Mouse (Mus musculus): Measurements from ENCODE around the gene Fam50b. TPM values are rescaled to one million over a fixed set of nuclear protein-coding genes. Genes with fewer than 3 reads are reported as not detected.

Gene Fam50b
- total RNA-seq, 2 experiments from 2014 or later = not detected

DNA sequence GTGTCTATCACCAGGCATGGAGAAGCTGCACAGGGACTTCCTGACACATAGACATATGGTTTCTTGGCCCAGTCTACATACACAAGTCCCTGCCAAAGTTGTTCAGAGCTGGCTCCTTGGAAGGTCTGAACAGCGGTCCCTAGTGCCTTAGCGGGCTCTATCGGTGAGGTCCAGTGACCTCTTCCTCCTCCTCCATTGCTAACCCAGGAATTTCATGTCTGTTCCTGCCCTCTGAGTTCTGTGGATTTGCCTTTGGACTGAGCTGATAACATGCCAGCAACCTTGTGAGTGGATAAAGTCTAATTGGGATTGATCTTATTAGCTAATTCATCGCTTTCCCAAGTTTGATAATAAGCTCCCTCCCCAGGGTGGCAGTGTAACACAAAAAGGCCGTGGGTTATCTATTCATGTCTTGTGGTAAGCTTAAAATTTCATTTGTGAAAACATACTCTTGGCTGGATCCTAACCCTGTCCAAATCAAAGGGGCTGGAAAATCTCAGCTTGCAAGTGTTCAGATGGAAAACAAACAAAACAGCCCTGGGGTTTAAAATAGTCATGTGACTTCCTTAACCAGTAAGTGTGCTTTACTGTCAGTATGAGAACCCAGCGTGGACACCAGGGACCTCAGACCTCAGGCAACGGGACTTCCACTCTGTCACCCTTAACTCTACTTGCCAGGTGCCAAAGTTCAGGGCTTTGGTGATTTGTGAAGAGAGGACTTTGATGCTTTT is 3.5 kb downstream of the Fam50b start:
- ATAC-seq (replicated peaks; ENCODE audit: low FRiP score, poor library complexity, severe bottlenecking) = no peak

DNA sequence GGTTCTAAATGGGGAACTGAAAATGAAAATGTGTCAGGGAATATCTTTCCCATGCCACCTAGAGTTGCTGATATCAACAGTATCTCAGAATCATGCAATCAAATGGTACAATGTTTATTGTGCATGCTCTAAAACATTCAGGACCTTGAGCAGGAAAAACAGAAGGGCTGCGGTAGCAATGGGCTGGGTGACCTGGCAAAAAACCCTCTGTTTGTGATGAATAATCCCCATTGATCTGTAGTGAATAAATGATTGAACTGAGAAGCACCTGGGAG is 4.0 kb downstream of the Fam50b start:
- no peak for ATAC-seq (replicated peaks; ENCODE audit: low FRiP score, poor library complexity, severe bottlenecking)

DNA sequence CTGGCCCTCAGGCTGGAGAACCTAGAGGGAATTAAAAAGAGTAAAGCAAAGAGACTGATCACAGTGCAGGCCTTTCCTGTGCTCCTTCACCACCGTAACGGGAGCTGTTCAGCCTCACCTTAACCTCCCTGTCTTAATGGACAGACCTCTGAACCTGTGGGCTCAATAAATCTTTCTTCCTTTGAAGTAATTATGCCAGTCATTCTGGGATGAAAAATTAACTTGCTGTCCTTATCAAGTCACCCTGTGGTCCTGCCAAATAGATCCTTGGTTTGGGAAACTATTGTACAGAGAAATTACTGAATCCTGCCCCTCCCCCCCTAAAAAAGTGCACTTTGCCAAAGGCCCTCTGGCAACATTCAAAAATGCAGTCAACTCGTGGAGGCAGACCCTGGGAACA is 4.4 kb downstream of the Fam50b start:
- ATAC-seq (replicated peaks; ENCODE audit: low FRiP score, poor library complexity, severe bottlenecking) = no peak

DNA sequence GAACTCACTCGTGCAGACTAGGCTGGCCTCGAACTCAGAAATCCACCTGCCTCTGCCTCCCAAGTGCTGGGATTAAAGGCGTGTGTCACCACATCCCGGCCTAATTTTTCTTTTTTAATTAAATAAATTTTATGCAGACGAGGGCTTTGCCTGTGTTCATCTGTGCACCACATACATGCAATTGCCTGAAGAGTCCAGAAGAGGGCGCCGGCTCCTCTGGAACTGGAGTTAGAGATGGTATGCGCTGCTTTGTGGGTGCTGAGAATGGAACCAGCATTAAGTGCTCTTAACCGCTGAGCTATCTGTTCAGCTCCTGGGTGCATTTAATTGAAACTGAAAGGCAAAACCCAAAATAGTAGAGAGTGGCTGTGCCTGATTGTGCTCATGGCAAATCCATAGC is 6.6 kb downstream of the Fam50b start:
- no peak; the same call in 1 of the 2 replicates for ATAC-seq (replicated peaks; ENCODE audit: low FRiP score, poor library complexity, severe bottlenecking)

DNA sequence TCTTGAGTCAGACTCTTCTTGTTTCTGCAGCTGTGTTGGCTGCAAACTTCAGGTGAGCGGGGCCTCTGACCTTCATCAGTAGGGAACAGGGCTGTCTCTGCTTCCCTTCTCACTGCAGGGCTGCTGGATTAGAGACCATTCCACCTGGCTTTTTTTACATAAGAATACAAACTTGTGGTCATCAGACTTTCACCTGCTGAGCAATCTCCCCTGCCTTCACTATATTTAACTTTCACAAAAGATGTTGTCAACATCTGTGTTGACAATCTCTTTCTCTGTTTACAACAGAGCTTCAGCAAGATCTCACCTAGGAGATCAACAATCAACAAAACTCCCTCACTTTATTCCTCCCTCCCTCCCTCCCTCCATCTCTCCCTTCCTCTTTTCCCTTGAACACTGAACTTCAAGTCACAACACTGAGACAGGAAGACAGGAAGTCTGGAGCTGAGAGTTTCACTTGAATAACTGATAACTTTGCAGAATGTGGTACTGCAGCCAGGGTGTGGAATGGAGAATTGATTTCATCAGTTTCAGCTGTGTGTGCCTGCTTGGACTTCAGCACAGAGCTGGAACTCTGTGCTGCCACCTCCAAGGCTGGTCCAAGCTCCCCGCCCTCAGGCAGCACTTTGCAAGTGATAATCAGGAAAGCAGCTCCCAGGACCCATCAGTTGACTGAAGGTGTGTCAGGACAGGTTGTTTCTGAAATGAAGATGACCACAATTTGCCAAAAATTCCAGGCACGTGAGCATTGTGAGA is 7.3 kb downstream of the Fam50b start:
- ATAC-seq (replicated peaks; ENCODE audit: low FRiP score, poor library complexity, severe bottlenecking) = no peak

DNA sequence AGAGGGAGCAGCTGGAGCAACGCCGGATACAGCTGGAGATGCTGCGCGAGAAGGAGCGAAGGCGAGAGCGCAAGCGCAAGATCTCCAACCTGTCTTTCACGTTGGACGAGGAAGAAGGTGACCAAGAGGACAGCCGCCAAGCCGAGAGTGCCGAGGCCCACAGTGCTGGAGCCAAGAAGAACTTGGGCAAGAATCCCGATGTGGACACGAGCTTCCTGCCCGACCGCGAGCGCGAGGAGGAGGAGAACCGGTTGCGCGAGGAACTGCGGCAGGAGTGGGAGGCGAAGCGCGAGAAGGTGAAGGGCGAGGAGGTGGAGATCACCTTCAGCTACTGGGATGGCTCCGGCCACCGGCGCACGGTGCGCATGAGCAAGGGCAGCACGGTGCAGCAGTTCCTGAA is 12.2 kb downstream of the Fam50b start:
- no peak for ATAC-seq (replicated peaks; ENCODE audit: low FRiP score, poor library complexity, severe bottlenecking)

DNA sequence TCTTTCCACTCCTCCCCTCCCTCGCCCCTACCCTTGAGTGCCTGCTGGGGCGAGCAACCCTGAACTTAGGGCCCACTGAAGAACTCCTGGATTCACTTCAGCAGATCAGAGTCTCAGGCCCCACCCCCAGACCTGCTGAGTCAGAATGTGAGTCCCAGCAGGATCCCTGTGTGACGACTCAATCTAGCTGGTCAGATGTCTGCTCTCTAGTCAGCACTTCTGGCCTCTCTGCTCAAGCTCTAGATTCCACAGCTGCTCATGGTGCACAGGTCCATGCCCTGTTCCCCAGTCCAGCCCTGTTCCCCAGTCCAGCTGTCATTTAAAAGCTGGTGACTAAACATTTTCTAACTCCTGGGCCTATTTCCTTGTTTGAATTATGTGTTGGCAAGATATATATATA is 13.9 kb downstream of the Fam50b start:
- ATAC-seq (replicated peaks; ENCODE audit: low FRiP score, poor library complexity, severe bottlenecking) = no peak

DNA sequence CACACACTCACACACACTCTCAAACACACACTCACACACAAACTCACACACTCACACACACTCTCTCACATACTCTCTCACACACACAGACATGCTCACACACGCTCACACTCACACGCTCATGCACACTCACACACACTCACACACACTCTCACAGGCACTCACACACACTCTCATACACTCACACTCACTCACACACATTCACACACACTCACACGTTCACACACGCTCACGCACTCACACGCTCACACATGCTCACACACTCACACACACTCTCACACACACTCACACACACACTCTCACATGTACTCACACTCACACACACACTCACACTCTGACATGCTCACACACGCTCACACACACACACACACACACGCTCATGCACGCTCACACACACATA is 24.6 kb downstream of the Fam50b start:
- ATAC-seq (replicated peaks; ENCODE audit: low FRiP score, poor library complexity, severe bottlenecking) = no peak

DNA sequence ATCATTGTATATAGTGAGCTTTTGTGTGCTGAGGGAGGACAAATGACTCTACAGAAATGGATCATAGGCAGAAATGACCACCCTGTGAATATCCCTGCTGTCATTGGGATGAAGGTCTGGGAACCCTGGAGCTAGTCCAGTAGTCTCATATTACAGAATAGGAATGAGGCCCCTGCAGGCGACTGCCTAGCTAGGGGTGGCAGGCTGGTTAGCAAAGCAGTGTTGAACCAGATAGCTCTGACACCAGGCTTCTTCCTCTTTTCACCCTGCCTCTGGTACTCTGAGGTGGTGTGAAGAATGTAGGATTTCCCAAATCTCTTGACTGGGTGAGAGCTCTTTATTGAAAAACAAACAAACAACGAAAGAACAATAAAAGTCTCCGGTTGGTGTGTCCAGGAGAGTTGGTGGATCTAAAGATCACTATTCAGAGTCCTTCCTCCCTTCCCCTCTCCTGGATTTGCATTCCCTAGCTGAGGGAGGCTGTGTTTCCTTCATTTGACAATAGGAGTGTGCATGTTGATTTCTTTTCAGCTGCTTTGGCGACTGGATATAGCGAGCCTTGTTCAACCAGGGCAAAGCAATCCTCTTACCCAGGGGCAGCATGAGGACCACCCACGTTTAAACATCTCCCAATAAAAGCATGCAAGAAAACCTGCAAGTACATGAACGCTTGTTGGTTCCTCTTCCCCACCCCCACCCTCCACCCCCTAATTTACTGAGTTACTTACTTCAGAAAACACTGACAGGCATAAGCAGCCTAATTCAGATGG is 26.1 kb downstream of the Fam50b start:
- no peak for ATAC-seq (replicated peaks; ENCODE audit: low FRiP score, poor library complexity, severe bottlenecking)

DNA sequence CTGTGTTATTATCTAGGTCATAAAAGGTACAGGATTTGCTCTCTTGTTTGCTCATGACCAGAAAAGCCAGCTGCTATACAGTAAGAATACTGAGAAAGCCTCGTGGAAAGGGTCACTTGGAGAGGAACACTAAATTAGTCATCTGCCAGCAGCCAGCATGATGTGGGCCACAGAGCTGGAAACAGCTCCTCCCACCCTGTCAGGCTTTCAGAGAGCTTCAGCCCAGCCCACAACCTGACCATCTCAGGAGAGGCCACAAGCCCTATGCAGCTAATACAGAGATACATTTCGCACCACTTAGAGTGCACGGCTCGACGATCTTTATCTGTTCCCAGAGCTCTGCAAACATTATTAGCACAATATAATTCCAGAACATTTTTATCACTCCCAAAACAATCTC is 27.5 kb downstream of the Fam50b start:
- ATAC-seq (replicated peaks; ENCODE audit: low FRiP score, poor library complexity, severe bottlenecking) = no peak

DNA sequence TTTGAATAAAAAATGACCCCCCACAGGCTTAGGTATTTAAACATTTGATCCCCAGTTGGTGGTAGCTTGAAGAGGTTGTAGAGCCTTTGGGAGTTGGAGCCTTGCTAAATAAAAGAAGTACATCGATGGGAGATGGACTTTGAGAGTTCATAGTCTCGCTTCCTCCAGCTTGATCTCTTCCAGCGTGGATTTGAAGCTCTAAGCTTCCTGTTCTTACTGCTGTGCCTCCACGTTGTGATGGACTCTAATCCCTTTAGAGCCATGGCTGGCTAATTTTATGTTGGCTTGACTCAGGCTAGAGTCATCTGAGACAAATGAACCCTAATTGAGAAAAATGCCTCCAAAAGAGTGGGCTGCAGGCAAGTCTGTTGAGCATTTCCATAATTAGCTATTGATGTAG is 28.2 kb downstream of the Fam50b start:
- ATAC-seq (replicated peaks; ENCODE audit: low FRiP score, poor library complexity, severe bottlenecking) = no peak

DNA sequence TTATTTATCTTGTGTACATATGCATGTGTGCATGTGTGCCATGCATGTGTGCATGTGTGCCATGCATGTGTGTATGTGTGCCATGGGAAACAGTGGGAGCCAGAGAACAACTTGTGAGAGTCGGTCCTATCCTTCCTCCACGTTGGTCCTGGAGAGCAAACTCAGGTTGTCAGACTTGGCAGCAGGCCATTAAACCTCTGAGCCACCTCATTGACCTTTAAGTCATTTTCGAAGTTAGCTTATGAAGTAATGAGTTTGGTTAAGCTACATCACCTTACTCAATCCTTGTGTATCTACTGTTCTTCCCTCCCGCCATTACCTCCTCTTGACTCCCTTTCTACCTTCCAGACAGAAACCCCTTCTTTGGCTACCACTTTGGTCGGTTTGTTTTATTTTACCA is 30.6 kb downstream of the Fam50b start:
- ATAC-seq (replicated peaks; ENCODE audit: low FRiP score, poor library complexity, severe bottlenecking) = no peak

DNA sequence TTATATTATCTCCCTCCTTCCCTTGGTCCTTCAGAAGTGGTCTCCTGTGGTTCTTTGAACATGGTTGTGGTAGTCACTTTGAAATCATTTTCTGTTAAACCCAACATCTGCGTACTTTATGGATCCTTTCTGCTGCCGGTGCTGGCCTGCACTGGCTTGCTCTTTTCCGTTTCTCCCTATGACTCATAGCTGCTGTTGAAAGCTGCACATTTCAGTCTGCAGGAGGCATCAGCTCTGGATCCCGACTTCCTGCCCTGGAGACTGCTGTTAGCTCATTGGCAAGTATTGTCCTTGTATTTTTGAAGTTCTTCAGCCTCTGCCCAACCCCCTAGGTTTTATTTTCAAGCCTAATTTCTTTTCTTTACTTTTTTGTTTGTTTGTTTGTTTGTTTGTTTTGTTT is 31.9 kb downstream of the Fam50b start:
- ATAC-seq (replicated peaks; ENCODE audit: low FRiP score, poor library complexity, severe bottlenecking) = no peak

DNA sequence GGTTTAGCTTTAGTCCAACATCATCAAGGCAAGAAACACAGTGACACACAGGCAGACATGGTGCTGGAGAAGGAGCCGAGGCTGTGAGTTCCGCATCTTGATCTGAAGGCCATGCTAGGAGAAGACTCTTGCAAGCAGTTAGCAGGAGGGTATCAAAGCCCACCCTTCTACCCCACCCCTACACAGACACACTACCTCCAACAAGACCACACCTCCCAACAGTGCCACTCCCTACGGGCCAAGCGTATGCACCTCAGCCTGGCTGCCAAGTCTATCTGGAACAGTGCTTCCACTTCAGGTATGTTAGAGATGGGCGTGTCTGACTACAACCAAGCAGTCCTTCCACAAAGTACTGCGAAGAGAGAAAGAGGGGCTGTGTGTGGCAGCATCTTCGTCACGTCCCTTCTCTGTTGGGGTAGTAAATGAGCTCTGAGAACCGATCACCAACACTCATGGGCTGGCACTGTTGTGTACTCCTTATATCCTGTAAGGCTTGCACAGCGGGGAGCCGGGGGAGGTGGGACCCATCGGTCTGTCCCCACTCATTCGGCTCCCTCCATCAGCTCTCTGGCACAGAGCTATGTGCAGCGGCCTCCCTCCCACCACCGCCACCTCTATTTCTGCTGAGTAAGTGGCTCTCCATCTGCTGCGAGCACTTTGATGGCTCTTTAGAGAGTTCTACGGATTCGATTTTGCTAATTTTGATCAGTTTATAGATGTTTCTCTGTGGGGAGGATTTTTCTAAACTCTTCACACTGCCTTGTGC is 33.1 kb downstream of the Fam50b start:
- ATAC-seq (replicated peaks; ENCODE audit: low FRiP score, poor library complexity, severe bottlenecking) = no peak

DNA sequence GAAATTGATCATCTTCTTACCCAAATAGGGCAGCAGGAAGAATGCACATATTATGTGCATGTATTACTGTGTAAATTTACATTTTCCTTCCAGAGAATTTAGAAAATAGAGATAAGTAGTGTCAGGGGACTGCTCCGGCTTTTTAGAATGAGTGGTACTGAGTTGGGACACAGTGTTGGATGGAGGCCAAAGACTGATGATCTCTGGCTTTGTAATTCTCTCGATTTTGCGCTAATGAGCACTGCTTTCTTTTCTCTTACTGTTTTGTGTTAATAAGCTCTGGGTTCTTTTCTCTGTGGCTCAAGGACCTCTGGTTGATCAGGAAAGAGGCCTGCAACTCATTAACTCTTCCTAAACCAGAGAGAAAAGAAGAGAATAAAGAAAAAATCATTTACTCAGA is 42.1 kb downstream of the Fam50b start:
- no peak for ATAC-seq (replicated peaks; ENCODE audit: low FRiP score, poor library complexity, severe bottlenecking)

DNA sequence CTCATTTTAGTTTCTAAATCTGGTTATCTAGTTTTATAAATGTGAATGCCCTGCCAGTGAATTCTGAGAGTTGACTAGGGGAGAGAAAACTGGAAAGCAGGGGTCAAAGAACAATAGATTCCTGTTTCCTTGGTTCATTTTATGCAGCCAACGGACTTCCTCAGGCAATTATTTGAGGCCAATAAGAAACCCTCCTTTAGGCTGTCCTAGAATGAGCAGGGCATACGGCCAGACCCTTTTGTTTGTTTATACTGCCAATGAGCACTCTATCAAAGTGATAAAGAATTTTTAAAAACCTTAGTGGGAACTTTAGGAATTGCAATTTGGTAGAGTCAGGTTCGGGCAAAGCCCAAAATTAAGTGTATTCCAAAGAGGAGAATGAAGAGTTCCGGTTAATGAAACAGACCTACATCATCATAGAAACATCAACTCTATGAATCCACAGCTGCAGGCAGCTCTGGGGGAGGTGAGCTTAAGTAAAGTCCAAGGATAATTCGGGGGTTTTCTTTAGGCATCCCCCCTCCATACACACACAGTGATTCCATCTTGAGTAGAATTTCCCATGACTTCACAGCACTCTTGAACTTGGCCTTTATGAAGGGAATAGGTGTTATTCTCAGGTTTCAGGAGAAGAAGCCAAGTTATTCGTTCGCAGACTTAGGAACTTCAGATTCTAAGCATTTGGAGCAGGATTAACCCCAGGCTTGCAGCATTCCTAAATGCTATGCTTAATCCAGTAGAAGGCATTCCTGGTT is 46.4 kb downstream of the Fam50b start:
- ATAC-seq (replicated peaks; ENCODE audit: low FRiP score, poor library complexity, severe bottlenecking) = no peak

DNA sequence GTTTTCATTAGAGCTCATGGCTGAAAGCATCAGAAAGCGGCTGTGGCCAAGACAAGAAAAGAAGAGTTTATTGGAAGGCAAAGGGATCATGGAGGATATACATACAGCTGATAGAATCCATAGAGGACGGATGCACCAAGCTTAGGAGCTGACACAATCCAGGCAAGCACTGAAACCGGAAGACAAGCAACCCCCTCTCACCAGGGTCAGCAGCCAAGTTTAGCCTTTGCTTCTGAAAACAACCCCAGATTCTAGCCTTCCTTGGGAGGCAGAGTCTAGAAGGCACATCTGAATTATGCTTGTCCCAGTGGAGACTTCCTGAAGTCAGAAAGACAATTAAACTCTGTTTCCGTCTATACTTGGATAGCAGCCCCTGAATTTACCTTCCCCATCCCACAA is 47.0 kb downstream of the Fam50b start:
- no peak for ATAC-seq (replicated peaks; ENCODE audit: low FRiP score, poor library complexity, severe bottlenecking)

DNA sequence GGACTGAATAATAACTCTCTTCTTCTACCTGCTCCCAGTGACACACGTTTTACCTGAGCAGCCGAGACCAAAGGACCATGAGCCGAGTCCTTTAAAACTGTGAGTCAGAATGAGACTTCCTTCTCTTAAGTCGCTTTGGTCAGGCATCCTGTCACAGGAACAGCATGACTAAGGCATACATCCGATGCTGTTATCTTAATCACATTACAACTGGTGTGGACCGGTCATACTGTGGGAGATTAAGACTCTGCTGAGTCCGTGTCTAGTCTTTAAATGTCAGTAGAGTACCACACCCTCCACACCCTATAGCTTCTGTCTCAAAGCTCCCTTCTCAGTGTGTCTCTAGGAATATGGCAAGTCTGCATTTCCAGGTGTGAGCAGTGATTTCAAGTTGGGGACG is 50.2 kb downstream of the Fam50b start:
- peak; percentile 78 for ATAC-seq (replicated peaks; ENCODE audit: low FRiP score, poor library complexity, severe bottlenecking)

DNA sequence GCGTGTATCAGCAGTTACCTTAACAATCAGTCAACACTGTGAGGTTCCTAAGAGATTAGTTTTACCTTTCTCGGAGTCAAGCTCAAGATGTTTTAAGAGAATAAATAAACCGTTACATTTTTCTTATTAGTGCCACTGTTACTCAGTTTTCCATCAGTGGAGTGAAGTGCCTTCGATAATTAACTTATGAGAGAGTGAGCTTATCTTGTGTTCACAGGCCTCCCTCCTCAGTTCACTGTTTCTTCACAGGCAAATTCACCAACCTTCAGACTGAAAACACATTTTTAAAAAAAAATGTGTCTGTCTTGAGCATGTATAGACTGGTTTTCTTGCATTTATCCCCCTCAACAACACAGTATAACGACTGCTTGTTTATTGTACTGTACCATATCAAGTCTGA is 52.0 kb downstream of the Fam50b start:
- peak; percentile 60; the same call in 1 of the 2 replicates for ATAC-seq (replicated peaks; ENCODE audit: low FRiP score, poor library complexity, severe bottlenecking)

DNA sequence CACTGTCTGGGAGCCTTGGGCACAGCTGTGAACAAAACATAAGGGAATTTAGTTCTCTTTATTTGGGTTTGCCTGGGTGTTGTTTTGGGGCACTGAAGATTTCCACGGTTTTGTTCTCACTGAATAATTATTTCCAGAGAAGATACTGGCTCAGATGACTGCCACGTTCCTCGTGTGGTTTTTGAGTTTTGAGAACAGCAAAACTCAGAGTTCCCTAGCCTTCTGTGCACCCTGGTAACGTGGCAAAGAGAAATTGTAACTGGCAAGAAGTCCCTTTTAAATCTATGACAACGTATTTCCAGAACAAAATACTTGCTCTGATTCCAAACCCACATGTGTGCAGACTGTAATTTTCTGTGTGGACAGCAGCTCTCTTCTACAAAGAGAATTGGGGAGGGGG is 52.9 kb downstream of the Fam50b start:
- ATAC-seq (replicated peaks; ENCODE audit: low FRiP score, poor library complexity, severe bottlenecking) = no peak

All from erythroid progenitor cell, adult 5-6 weeks (primary cell).